Mouse (Mus musculus) lung, postnatal 0 days (tissue): ENCODE data around the gene Pla2g2f.

ENCODE experiments used
- CTCF ChIP-seq: IDR thresholded peaks from 2 replicates; pipeline ENCODE4 v1.5.1; 2016; ENCODE audit warnings: antibody characterized with exemption, mild to moderate bottlenecking
- EP300 ChIP-seq: IDR thresholded peaks from 2 replicates; pipeline ENCODE4 v1.6.1; 2016; ENCODE audit warnings: antibody characterized with exemption, mild to moderate bottlenecking, control low read depth

DNA sequence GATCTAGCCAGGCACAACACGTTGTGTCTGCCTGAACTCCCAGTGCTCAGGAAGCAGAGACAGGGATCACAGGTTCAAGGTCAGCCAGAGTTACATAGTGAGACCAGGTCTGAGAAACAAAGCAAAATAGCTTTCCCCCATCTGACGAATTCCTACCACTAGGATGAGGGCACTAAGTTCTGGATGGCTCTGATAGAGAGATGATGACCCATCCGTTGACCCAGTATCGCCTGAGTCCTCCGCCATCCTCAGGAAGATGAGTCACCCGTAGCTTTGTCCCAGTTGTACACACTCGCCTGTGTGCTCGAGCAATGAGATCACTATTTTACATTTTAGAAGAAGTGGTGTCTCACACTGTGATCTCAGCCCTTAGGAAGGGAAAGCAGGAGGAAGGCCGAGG is 4.8 kb upstream of the Pla2g2f start:
- TF ChIP-seq CTCF (no peak), EP300 (no peak)
